Mouse (Mus musculus) stomach, postnatal 0 days (tissue): ENCODE data around the gene Hnrnpll. TPM values are rescaled to one million over a fixed set of nuclear protein-coding genes. Genes with fewer than 3 reads are reported as not detected.
"Not testable (repeated sequence)": the region's sequence is repeated elsewhere in the genome, so short reads cannot be mapped to it uniquely, and the experiment has no call there.

ENCODE experiments used
- ATAC-seq: fragments of 200-750 bp; cut with Nextera tagmentation; 2 replicates; pipeline ENCODE4 v1.8.0; 2017; ENCODE audit not compliant: low FRiP score, low TSS enrichment
- DNase-seq: peaks from one replicate; pipeline ENCODE4 v3.0.0-alpha.2; 2016; ENCODE audit warnings: low spot score
- H3K27ac ChIP-seq: fragments of 300-500 bp; sonication (generic); replicated peaks from 2 replicates; pipeline ENCODE4 v1.5.1; 2014; ENCODE audit warnings: mild to moderate bottlenecking, control low read depth
- H3K27me3 ChIP-seq: fragments of 300-500 bp; sonication (generic); 2 replicates; pipeline ENCODE4 v1.6.1; 2014; ENCODE audit warnings: low read length; ENCODE audit not compliant: control insufficient read depth, insufficient read depth
- H3K36me3 ChIP-seq: fragments of 300-500 bp; sonication (generic); 2 replicates; pipeline ENCODE4 v1.6.1; 2014; ENCODE audit warnings: low read length, mixed read lengths; ENCODE audit not compliant: control insufficient read depth, insufficient read depth
- H3K4me1 ChIP-seq: fragments of 300-500 bp; sonication (generic); replicated peaks from 2 replicates; pipeline ENCODE4 v1.6.1; 2014; ENCODE audit warnings: antibody characterized with exemption; ENCODE audit not compliant: control insufficient read depth, insufficient read depth
- H3K4me2 ChIP-seq: fragments of 300-500 bp; sonication (generic); replicated peaks from 2 replicates; pipeline ENCODE4 v1.6.1; 2014; ENCODE audit warnings: low read depth, mild to moderate bottlenecking, control low read depth, moderate library complexity
- H3K4me3 ChIP-seq: fragments of 300-500 bp; sonication (generic); 2 replicates; pipeline ENCODE4 v1.5.1; 2014; ENCODE audit warnings: low read depth, low read length, control low read depth
- H3K9ac ChIP-seq: fragments of 300-500 bp; sonication (generic); 2 replicates; pipeline ENCODE4 v1.6.1; 2014; ENCODE audit warnings: mild to moderate bottlenecking, low read length, control low read depth, mixed read lengths
- H3K9me3 ChIP-seq: fragments of 300-500 bp; sonication (generic); 2 replicates; pipeline ENCODE4 v1.6.1; 2016; ENCODE audit warnings: low read length; ENCODE audit not compliant: control insufficient read depth
- CTCF ChIP-seq: IDR thresholded peaks from 2 replicates; pipeline ENCODE4 v1.5.1; 2016; ENCODE audit warnings: antibody characterized with exemption, low read depth, mild to moderate bottlenecking, moderate library complexity
- EP300 ChIP-seq: optimal IDR thresholded peaks from 2 replicates; pipeline ENCODE3; 2016; ENCODE audit warnings: antibody characterized with exemption
- WGBS: fragments of 180-500 bp; shearing (Covaris S2); extraction: QIAGEN DNeasy Blood & Tissue Kit; methylation state at CpG from one replicate; pipeline ENCODE4 v1.1.7; 2014; 5-methylcytosine and 5-hydroxymethylcytosine counted together
- polyA plus RNA-seq: library from polyadenylated mRNA; unstranded; fragments of >200 nt; fragmentation: Nextera tagmentation; extraction: Ambion mirVana; gene quantifications from 2 replicates; pipeline ENCODE4 v1.2.1, GENCODE M21; 2015

The Hnrnpll gene
- polyA plus RNA-seq, 1 experiment from 2014 or later: 18.3 TPM

GRCm38 (mm10) chr17:80026189-80026936 is 35.8 kb downstream of the Hnrnpll start:
- ATAC-seq: peak; percentile 90
- no peak overlapping the region for H3K27ac ChIP-seq

GRCm38 (mm10) chr17:80022090-80022489 is 40.0 kb downstream of the Hnrnpll start:
- ATAC-seq: no peak
- Histone ChIP-seq H3K4me1 (no peaks in the 10 kb centered on the region), H3K36me3 (no peaks in the 10 kb centered on the region)

More at GRCm38 (mm10) chr17:80026189-80026936, 35.8 kb downstream of the Hnrnpll start:
- TF ChIP-seq EP300 (no peak), CTCF (no peak)
- 84% methylated on average over 5 of the region's 5 CpGs for WGBS
- Histone ChIP-seq H3K4me3 (no peak overlapping the region), H3K9ac (no peak overlapping the region), H3K27me3 (no peaks in the 10 kb centered on the region), H3K9me3 (no peaks in the 10 kb centered on the region), H3K4me2 (no peak overlapping the region), H3K36me3 (peaks cover 2% of the 10 kb centered on the region; the same call in 1 of the 2 replicates), H3K4me1 (no peaks in the 10 kb centered on the region)
- no peak for DNase-seq

DNA sequence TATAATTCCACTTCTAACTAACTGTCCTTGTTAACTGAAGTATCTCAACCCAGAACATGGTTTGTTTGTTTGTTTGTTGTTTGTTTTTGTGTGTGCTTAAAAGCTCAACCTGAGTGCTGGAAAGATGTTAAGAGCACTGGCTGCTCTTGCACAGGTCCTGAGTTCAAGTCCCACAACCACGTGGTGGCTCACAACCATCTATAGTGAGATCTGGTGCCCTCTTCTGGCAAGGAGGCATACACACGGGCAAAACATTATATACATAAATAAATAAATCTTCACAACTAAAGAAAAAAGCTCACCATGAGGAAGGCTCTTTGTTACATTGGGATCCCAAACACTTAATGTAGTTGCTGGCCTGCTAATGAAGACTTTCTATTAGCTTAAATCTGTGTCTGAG is 41.6 kb downstream of the Hnrnpll start:
- Histone ChIP-seq H3K27me3 (no peaks in the 10 kb centered on the region), H3K9ac (no peak overlapping the region), H3K36me3 (no peaks in the 10 kb centered on the region), H3K4me1 (no peaks in the 10 kb centered on the region), H3K9me3 (no peaks in the 10 kb centered on the region), H3K27ac (no peak overlapping the region), H3K4me3 (no peak overlapping the region), H3K4me2 (no peak overlapping the region)
- ATAC-seq: no peak
- TF ChIP-seq EP300 (no peak), CTCF (peak; percentile 54)
- WGBS: 69% methylated on average over 2 of the region's 2 CpGs
- DNase-seq: no peak

More at GRCm38 (mm10) chr17:80022090-80022489, 40.0 kb downstream of the Hnrnpll start:
- Histone ChIP-seq H3K9ac (no peak overlapping the region), H3K27ac (no peak overlapping the region), H3K4me3 (no peak overlapping the region), H3K27me3 (no peaks in the 10 kb centered on the region), H3K9me3 (no peaks in the 10 kb centered on the region), H3K4me2 (no peak overlapping the region)
- no peak for DNase-seq
- 43% methylated on average over 5 of the region's 5 CpGs for WGBS
- no peak for TF ChIP-seq CTCF
- TF ChIP-seq EP300: no peak

- no peak overlapping the region for H3K27ac ChIP-seq
- WGBS: 10% methylated on average over 22 of the region's 22 CpGs
- no peaks in the 10 kb centered on the region for H3K4me1 ChIP-seq
- peak overlapping the region; percentile 38 for H3K4me2 ChIP-seq
- TF ChIP-seq CTCF (peak; percentile 70), EP300 (no peak)
- H3K27me3 ChIP-seq: no peaks in the 10 kb centered on the region
- no peak overlapping the region for H3K4me3 ChIP-seq
- H3K9ac ChIP-seq: peak overlapping the region; percentile 38; the same call in 1 of the 2 replicates
- H3K9me3 ChIP-seq: no peaks in the 10 kb centered on the region
- H3K36me3 ChIP-seq: no peaks in the 10 kb centered on the region
- DNase-seq (peak; percentile 62), ATAC-seq (peak; percentile 57)
These were observed 43.1 kb downstream of the Hnrnpll start for GRCm38 (mm10) chr17:80018976-80019541.

- no peak overlapping the region for H3K27ac ChIP-seq
- no peak for DNase-seq
- H3K9ac ChIP-seq: no peak overlapping the region
- H3K4me1 ChIP-seq: no peaks in the 10 kb centered on the region
- H3K9me3 ChIP-seq: no peaks in the 10 kb centered on the region
- no peaks in the 10 kb centered on the region for H3K27me3 ChIP-seq
- 0 out of 2 replicates have a peak, but pooled peaks have one; percentile 19 for ATAC-seq
- H3K4me2 ChIP-seq: peak overlapping the region; percentile 38; the same call in 1 of the 2 replicates
- H3K4me3 ChIP-seq: no peak overlapping the region
- no peak for TF ChIP-seq EP300
- no peak for TF ChIP-seq CTCF
- WGBS: 45% methylated on average over 12 of the region's 12 CpGs
- H3K36me3 ChIP-seq: no peaks in the 10 kb centered on the region
These were observed 43.7 kb downstream of the Hnrnpll start for GRCm38 (mm10) chr17:80018239-80018975.

DNA sequence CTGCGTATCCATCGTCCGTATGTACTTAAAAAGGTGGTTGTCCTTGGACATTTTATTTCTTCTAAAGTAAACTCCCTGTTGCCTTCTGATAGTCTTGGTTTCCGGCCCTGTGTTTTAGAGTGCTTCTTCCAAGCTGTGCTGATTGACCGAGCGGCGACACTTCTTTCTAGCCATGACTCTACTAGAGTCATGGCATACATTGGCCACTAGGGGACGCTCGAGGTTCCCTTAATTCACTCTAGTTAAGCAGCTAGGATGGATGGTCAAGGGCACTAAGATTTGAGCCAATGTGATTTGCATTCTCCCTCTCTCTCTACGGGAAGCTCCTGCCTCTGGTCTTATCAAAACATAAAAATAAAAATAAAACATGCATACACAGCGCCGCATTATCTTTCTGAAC is 44.7 kb downstream of the Hnrnpll start:
- ATAC-seq (0 out of 2 replicates have a peak, but pooled peaks have one; percentile 24), DNase-seq (peak; percentile 57)
- WGBS: 55% methylated on average over 12 of the region's 12 CpGs
- no peaks in the 10 kb centered on the region for H3K9me3 ChIP-seq
- H3K4me2 ChIP-seq: no peak overlapping the region
- no peak overlapping the region for H3K27ac ChIP-seq
- no peaks in the 10 kb centered on the region for H3K4me1 ChIP-seq
- no peak overlapping the region for H3K9ac ChIP-seq
- H3K27me3 ChIP-seq: no peaks in the 10 kb centered on the region
- no peaks in the 10 kb centered on the region for H3K36me3 ChIP-seq
- TF ChIP-seq CTCF: peak; percentile 89
- TF ChIP-seq EP300: no peak
- H3K4me3 ChIP-seq: no peak overlapping the region

- WGBS: 97% methylated on average over 4 of the region's 4 CpGs
- H3K9me3 ChIP-seq, ATAC-seq: not testable (repeated sequence)
These were observed 45.7 kb downstream of the Hnrnpll start for GRCm38 (mm10) chr17:80016400-80016799.

More at GRCm38 (mm10) chr17:80016400-80016799, 45.7 kb downstream of the Hnrnpll start:
- not testable (repeated sequence) for H3K4me1 ChIP-seq, H3K9ac ChIP-seq, H3K27ac ChIP-seq, H3K4me3 ChIP-seq, H3K27me3 ChIP-seq, DNase-seq, H3K4me2 ChIP-seq, H3K36me3 ChIP-seq
